Mouse (Mus musculus) lung, postnatal 0 days (tissue): ENCODE data around the gene Mapk8ip2.

Experiments
- CTCF ChIP-seq: IDR thresholded peaks from 2 replicates; pipeline ENCODE4 v1.5.1; 2016; ENCODE audit warnings: antibody characterized with exemption, mild to moderate bottlenecking
- EP300 ChIP-seq: IDR thresholded peaks from 2 replicates; pipeline ENCODE4 v1.6.1; 2016; ENCODE audit warnings: antibody characterized with exemption, mild to moderate bottlenecking, control low read depth

DNA sequence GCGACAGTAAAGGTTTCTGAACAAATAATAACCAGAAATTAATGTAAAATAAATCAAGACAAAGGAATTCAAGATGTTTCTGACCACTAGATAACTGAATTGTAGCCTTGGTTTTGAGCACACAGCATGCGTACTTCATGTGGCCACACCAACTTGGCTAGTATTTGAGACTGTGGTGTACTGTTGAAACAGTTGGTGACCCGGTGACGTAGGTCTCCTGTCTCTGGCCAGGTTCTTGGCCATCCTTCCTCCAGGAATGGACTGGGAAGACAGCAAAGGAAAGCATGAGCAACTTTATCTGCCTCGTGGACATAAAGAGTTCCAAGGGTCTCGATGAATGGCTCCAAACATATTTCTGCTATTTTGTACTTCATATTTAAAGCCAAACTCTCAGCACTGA is 21.9 kb upstream of the Mapk8ip2 start:
- TF ChIP-seq EP300, result no peak
- TF ChIP-seq CTCF, result no peak
